Mouse (Mus musculus): ENCODE measurements around the gene Tulp4. TPM values are rescaled to one million over a fixed set of nuclear protein-coding genes. Genes with fewer than 3 reads are reported as not detected.

Tulp4 gene
- polyA plus RNA-seq, 1 experiment from 2014 or later, result 100 TPM

- H3K4me2 ChIP-seq (replicated peaks; ENCODE audit: low read depth, low read length), result no peak overlapping the region
- no peak overlapping the region for H3K9ac ChIP-seq (replicated peaks; ENCODE audit: low read depth, low read length)
- H3K4me3 ChIP-seq (ENCODE audit: low read depth, low read length), result no peak overlapping the region
- H3K9me3 ChIP-seq (ENCODE audit: control insufficient read depth, low read depth, low read length), result no peaks in the 10 kb centered on the region; the same call in 1 of the 2 replicates
- no peaks in the 10 kb centered on the region for H3K27me3 ChIP-seq (ENCODE audit: control insufficient read depth, insufficient read depth, low read length)
- H3K27ac ChIP-seq (ENCODE audit: low read length), result no peak overlapping the region
- 65% methylated on average over 3 of the region's 3 CpGs for WGBS
- no peaks in the 10 kb centered on the region for H3K4me1 ChIP-seq (ENCODE audit: control insufficient read depth, insufficient read depth, low read length)
- H3K36me3 ChIP-seq (ENCODE audit: control insufficient read depth, insufficient read depth, low read length), result peaks cover 2% of the 10 kb centered on the region; the same call in 1 of the 2 replicates
- ATAC-seq (ENCODE audit: insufficient number of reproducible peaks, insufficient read depth, low FRiP score, low read depth), result no peak
Observed at GRCm38 (mm10) chr17:6180421-6180820, 74.2 kb downstream of the Tulp4 start.

DNA sequence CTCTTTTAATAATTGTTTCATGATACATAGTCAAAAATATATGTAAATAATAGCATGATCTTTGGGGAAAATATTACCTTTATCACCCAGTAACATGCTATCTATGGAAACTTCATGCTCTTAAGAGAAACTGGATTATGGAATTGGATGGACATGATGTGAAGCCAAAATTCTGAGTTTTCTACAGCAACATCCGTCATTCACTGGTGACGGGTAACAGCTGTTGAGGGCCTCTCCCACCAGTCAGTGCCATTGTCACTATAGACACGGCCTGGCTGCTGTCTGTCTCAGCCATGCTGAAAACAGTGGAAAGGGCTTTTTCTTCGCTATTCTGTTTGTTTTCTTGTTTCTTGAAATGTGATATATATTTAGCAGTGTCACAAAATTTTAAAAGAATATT lies 76.5 kb downstream of the Tulp4 start:
- Histone ChIP-seq H3K9ac (replicated peaks; ENCODE audit: low read depth, low read length) (no peak overlapping the region), H3K27me3 (ENCODE audit: control insufficient read depth, insufficient read depth, low read length) (no peaks in the 10 kb centered on the region), H3K4me1 (ENCODE audit: control insufficient read depth, insufficient read depth, low read length) (no peaks in the 10 kb centered on the region), H3K9me3 (ENCODE audit: control insufficient read depth, low read depth, low read length) (no peaks in the 10 kb centered on the region), H3K36me3 (ENCODE audit: control insufficient read depth, insufficient read depth, low read length) (peaks cover 9% of the 10 kb centered on the region; the same call in 1 of the 2 replicates), H3K4me2 (replicated peaks; ENCODE audit: low read depth, low read length) (no peak overlapping the region), H3K4me3 (ENCODE audit: low read depth, low read length) (no peak overlapping the region), H3K27ac (ENCODE audit: low read length) (no peak overlapping the region)
- ATAC-seq (ENCODE audit: insufficient number of reproducible peaks, insufficient read depth, low FRiP score, low read depth), result no peak
- WGBS, result 71% methylated on average over 4 of the region's 4 CpGs

DNA sequence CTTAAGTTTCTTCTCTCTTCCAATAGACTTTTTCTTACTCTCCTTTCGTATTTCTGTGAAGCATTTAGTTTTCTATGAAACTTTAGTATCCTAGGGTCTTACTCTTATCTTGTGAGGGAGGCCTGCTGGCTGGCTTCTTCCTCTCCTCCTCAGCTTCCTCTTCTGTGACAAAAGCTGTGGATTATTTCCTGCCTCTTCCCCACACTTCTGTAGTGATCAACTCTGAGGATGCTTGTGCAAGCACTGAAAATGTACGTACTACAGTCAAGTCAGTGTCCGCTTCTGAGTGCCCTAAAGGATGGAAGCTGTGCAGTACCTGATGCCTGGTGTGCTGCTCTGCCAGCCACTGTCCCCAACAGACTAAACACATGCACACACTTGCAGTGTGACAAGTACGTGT lies 80.4 kb downstream of the Tulp4 start:
- no peak overlapping the region for H3K4me2 ChIP-seq (replicated peaks; ENCODE audit: low read depth, low read length)
- WGBS, result 84% methylated on average over 4 of the region's 4 CpGs
- H3K27ac ChIP-seq (ENCODE audit: low read length), result no peak overlapping the region

DNA sequence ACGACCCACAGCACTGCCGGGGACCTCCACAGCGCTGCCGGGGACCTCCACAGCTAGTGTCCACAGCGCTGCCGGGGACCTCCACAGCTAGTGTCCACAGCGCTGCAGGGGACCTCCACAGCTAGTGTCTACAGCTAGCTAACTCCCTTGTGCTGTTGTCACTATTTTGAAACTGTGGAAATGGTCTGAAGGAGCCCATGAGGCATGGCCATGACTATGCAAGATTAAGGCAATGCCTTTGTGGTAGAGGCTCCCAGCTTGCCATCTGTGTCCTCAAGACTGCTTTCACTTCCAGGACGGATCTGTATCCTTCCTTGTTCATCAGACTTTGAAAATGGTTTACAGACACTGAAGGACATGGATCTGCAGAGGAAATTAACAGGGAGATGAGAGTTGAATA lies 80.9 kb downstream of the Tulp4 start:
- H3K36me3 ChIP-seq (ENCODE audit: control insufficient read depth, insufficient read depth, low read length), result peaks cover 11% of the 10 kb centered on the region; the same call in 1 of the 2 replicates
- ATAC-seq (ENCODE audit: insufficient number of reproducible peaks, insufficient read depth, low FRiP score, low read depth), result no peak

More for the DNA sequence above, 80.4 kb downstream of the Tulp4 start:
- Histone ChIP-seq H3K36me3 (ENCODE audit: control insufficient read depth, insufficient read depth, low read length) (peaks cover 11% of the 10 kb centered on the region; the same call in 1 of the 2 replicates), H3K4me3 (ENCODE audit: low read depth, low read length) (no peak overlapping the region), H3K4me1 (ENCODE audit: control insufficient read depth, insufficient read depth, low read length) (no peaks in the 10 kb centered on the region), H3K9me3 (ENCODE audit: control insufficient read depth, low read depth, low read length) (no peaks in the 10 kb centered on the region), H3K27me3 (ENCODE audit: control insufficient read depth, insufficient read depth, low read length) (no peaks in the 10 kb centered on the region), H3K9ac (replicated peaks; ENCODE audit: low read depth, low read length) (no peak overlapping the region)
- no peak for ATAC-seq (ENCODE audit: insufficient number of reproducible peaks, insufficient read depth, low FRiP score, low read depth)

DNA sequence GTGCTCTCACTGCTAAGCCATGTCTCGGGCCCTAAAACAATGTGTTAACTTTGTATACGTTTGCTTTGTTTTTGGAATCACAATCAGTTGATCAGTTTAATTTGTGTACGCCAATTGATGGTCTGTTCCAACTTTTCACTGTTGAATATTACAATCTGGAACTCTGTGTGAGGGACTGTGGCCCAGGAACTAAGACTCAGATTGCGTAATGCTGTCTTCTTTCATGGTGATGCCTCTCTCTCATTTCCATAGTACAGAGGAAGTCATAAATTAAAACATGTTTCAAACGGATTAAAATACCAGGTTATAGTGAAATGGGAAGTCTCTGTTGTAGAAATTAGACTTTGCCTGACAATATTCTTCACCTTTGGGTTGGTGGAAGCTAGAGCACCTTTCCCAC lies 83.0 kb downstream of the Tulp4 start:
- H3K27me3 ChIP-seq (ENCODE audit: control insufficient read depth, insufficient read depth, low read length), result no peaks in the 10 kb centered on the region
- H3K9me3 ChIP-seq (ENCODE audit: control insufficient read depth, low read depth, low read length), result no peaks in the 10 kb centered on the region
- no peak overlapping the region for H3K4me2 ChIP-seq (replicated peaks; ENCODE audit: low read depth, low read length)
- WGBS, result 86% methylated on average over 5 of the region's 5 CpGs
- ATAC-seq (ENCODE audit: insufficient number of reproducible peaks, insufficient read depth, low FRiP score, low read depth), result no peak
- no peak overlapping the region for H3K27ac ChIP-seq (ENCODE audit: low read length)
- H3K9ac ChIP-seq (replicated peaks; ENCODE audit: low read depth, low read length), result no peak overlapping the region
- H3K36me3 ChIP-seq (ENCODE audit: control insufficient read depth, insufficient read depth, low read length), result peaks cover 11% of the 10 kb centered on the region; the same call in 1 of the 2 replicates
- no peaks in the 10 kb centered on the region for H3K4me1 ChIP-seq (ENCODE audit: control insufficient read depth, insufficient read depth, low read length)
- no peak overlapping the region for H3K4me3 ChIP-seq (ENCODE audit: low read depth, low read length)

More for the DNA sequence above, 80.9 kb downstream of the Tulp4 start:
- Histone ChIP-seq H3K4me1 (ENCODE audit: control insufficient read depth, insufficient read depth, low read length) (no peaks in the 10 kb centered on the region), H3K4me2 (replicated peaks; ENCODE audit: low read depth, low read length) (no peak overlapping the region), H3K9me3 (ENCODE audit: control insufficient read depth, low read depth, low read length) (no peaks in the 10 kb centered on the region), H3K4me3 (ENCODE audit: low read depth, low read length) (no peak overlapping the region), H3K27ac (ENCODE audit: low read length) (no peak overlapping the region), H3K27me3 (ENCODE audit: control insufficient read depth, insufficient read depth, low read length) (no peaks in the 10 kb centered on the region), H3K9ac (replicated peaks; ENCODE audit: low read depth, low read length) (no peak overlapping the region)
- 94% methylated on average over 8 of the region's 8 CpGs for WGBS

DNA sequence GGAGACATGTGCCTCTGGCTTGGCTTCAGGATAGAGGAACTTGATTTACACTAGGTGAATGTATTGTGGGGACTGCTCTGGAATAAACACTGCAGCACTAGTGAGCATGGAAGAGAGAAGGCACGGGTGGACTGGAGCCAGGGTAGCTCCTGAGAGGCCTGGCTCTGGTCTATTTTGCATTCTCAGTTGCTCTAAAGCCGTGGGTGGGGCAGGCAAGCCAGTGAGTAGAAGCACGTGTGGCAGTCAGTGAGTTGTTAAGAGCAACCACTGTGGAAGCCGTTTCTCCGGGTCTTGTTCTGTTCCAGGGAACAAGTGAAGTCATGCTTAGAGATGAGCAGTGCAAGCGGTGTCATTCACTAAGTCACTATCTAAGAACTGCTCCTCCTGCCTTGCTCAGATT lies 86.0 kb downstream of the Tulp4 start:
- H3K36me3 ChIP-seq (ENCODE audit: control insufficient read depth, insufficient read depth, low read length), result 0 out of 2 replicates have a peak, but pooled peaks cover 10% of the 10 kb centered on the region
- H3K4me1 ChIP-seq (ENCODE audit: control insufficient read depth, insufficient read depth, low read length), result no peaks in the 10 kb centered on the region
- no peaks in the 10 kb centered on the region for H3K9me3 ChIP-seq (ENCODE audit: control insufficient read depth, low read depth, low read length)
- no peak overlapping the region for H3K27ac ChIP-seq (ENCODE audit: low read length)
- H3K4me3 ChIP-seq (ENCODE audit: low read depth, low read length), result no peak overlapping the region
- WGBS, result 87% methylated on average over 6 of the region's 6 CpGs
- H3K9ac ChIP-seq (replicated peaks; ENCODE audit: low read depth, low read length), result no peak overlapping the region
- no peak overlapping the region for H3K4me2 ChIP-seq (replicated peaks; ENCODE audit: low read depth, low read length)
- ATAC-seq (ENCODE audit: insufficient number of reproducible peaks, insufficient read depth, low FRiP score, low read depth), result no peak
- no peaks in the 10 kb centered on the region for H3K27me3 ChIP-seq (ENCODE audit: control insufficient read depth, insufficient read depth, low read length)

- Histone ChIP-seq H3K9me3 (ENCODE audit: control insufficient read depth, low read depth, low read length) (no peaks in the 10 kb centered on the region), H3K4me3 (ENCODE audit: low read depth, low read length) (no peak overlapping the region), H3K4me1 (ENCODE audit: control insufficient read depth, insufficient read depth, low read length) (no peaks in the 10 kb centered on the region), H3K27me3 (ENCODE audit: control insufficient read depth, insufficient read depth, low read length) (no peaks in the 10 kb centered on the region), H3K27ac (ENCODE audit: low read length) (no peak overlapping the region), H3K4me2 (replicated peaks; ENCODE audit: low read depth, low read length) (no peak overlapping the region), H3K9ac (replicated peaks; ENCODE audit: low read depth, low read length) (no peak overlapping the region), H3K36me3 (ENCODE audit: control insufficient read depth, insufficient read depth, low read length) (peaks cover 11% of the 10 kb centered on the region; the same call in 1 of the 2 replicates)
- 95% methylated on average over 1 of the region's 1 CpGs for WGBS
- ATAC-seq (ENCODE audit: insufficient number of reproducible peaks, insufficient read depth, low FRiP score, low read depth), result no peak
Observed at GRCm38 (mm10) chr17:6195390-6195789, 89.2 kb downstream of the Tulp4 start.

DNA sequence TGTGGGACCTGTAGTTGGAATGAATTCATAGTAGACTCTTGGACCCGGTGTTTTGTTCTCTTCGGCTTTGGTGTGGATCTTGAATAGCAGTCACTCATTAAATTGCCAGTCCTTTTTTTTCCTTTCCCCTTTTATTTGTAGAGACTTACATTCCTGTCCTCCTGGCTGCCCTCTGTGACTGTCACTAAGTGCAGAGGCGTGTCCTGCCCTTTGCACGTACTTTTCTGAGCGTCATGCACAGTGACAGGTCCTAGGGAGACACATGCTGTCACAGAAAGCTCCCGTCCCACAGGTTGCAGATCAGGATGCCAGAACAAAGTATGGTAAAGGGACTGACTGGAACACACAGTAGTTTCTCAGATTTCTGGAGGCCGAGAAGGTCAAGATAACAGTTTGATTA lies 91.3 kb downstream of the Tulp4 start:
- H3K4me2 ChIP-seq (replicated peaks; ENCODE audit: low read depth, low read length), result no peak overlapping the region
- no peak overlapping the region for H3K27ac ChIP-seq (ENCODE audit: low read length)
- no peaks in the 10 kb centered on the region for H3K27me3 ChIP-seq (ENCODE audit: control insufficient read depth, insufficient read depth, low read length)
- no peak overlapping the region for H3K9ac ChIP-seq (replicated peaks; ENCODE audit: low read depth, low read length)
- H3K4me3 ChIP-seq (ENCODE audit: low read depth, low read length), result no peak overlapping the region
- WGBS, result 78% methylated on average over 7 of the region's 7 CpGs
- ATAC-seq (ENCODE audit: insufficient number of reproducible peaks, insufficient read depth, low FRiP score, low read depth), result no peak
- no peaks in the 10 kb centered on the region for H3K9me3 ChIP-seq (ENCODE audit: control insufficient read depth, low read depth, low read length)
- H3K36me3 ChIP-seq (ENCODE audit: control insufficient read depth, insufficient read depth, low read length), result peaks cover 23% of the 10 kb centered on the region
- H3K4me1 ChIP-seq (ENCODE audit: control insufficient read depth, insufficient read depth, low read length), result no peaks in the 10 kb centered on the region

- 89% methylated on average over 6 of the region's 6 CpGs for WGBS
- Histone ChIP-seq H3K9ac (replicated peaks; ENCODE audit: low read depth, low read length) (no peak overlapping the region), H3K4me1 (ENCODE audit: control insufficient read depth, insufficient read depth, low read length) (no peaks in the 10 kb centered on the region), H3K27ac (ENCODE audit: low read length) (no peak overlapping the region), H3K4me2 (replicated peaks; ENCODE audit: low read depth, low read length) (no peak overlapping the region), H3K9me3 (ENCODE audit: control insufficient read depth, low read depth, low read length) (no peaks in the 10 kb centered on the region), H3K27me3 (ENCODE audit: control insufficient read depth, insufficient read depth, low read length) (no peaks in the 10 kb centered on the region), H3K4me3 (ENCODE audit: low read depth, low read length) (no peak overlapping the region), H3K36me3 (ENCODE audit: control insufficient read depth, insufficient read depth, low read length) (peaks cover 28% of the 10 kb centered on the region)
- ATAC-seq (ENCODE audit: insufficient number of reproducible peaks, insufficient read depth, low FRiP score, low read depth), result no peak
Observed at GRCm38 (mm10) chr17:6198670-6199069, 92.4 kb downstream of the Tulp4 start.
